Mouse (Mus musculus): Measurements from ENCODE around the gene Snai3. TPM values are rescaled to one million over a fixed set of nuclear protein-coding genes. Genes with fewer than 3 reads are reported as not detected.

Gene Snai3
- 0.25 TPM in 1 of 2 replicates, not detected in the other for polyA plus RNA-seq (2012; rRNA removed)

DNA sequence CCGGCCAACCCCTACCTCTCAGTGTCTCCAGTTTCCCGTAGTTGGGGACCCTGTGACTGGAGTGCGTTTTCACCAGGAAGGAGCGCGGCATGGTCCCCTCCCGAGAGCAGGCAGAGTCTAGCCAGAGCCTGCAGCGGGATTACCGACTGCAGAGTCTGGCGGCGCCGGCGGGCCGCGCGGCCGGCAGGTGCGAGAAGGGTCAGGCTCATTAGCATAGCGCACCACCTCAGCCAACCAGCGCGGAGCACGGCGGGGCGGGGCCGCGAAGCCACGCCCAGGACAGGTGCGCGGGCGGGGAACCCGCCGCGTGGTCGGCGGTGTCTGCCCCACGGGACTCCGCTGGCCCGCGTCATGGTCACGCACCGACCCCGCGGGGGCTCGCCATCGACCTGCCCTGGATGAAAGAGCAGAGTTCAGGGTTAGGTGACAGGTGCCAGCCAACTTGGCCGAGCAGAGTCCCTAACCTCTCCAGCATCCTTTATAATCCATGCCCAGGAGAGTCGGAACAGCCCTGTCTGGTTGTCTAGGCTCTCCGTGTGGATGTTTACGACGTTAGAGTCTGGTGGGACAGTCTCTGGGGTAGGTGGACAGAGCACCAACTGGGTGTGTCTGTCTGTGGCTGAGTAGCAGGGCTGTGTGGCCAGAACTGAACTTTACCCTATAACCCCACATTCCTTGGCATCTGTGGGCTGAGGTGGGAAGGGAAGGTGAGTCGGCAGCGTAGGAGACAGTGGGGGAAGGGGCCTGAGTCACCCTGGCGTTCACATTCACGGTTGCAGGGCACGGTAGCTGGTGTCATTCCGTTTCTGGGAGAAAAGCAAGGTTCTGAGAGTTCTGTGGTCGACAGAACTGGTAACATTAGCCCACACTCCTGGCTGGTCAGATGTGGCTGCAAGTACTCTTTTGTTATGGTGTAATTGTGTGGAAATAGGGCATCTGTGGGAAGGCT is at the start of gene Snai3:
TSS of gene Snai3 (minus strand) at position 210 of the 949 bp plus-strand sequence.

DNA sequence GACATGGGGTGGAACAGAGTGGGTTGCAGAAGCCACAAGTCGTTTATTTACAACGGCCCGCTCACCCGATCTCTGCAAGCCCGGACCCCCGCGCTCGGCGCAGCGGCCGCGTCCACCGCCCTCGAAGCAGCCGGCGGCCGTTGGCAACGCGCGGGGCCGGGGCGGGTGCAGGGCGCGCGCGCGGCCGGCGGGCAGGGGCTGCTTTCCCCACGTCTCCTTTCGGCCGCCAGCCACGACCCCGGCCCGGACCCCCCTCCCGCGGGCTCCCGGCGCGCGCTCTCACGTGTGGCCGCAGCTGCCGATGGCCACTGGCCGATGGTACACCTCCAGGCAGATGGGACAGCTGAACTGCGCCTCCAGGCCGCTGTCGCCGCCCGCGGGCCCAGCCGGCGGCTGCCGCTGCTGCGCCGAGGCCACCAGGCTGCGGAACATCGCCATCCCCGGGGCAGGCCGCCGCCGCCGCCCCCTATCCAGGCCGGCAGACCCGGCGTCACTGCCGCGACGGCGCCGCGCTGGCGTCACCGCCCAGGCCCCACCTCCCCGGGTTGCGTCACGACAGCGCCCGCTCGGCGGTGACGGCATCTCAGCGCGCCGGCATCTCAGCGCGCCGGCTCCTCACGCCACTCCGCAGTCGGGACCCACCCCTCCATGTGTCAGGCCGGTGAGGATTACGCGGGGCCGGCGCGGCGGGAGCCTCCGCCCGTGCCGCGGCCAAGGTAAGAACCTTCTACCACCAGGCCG is 15.2 kb upstream of the Snai3 start, which contains the start of the genes Rnf166 and Ctu2:
TSS of gene Rnf166 (minus strand) at position 485 of the 741 bp plus-strand sequence.
TSS of gene Ctu2 (plus strand) at position 564 of the 741 bp plus-strand sequence.

DNA sequence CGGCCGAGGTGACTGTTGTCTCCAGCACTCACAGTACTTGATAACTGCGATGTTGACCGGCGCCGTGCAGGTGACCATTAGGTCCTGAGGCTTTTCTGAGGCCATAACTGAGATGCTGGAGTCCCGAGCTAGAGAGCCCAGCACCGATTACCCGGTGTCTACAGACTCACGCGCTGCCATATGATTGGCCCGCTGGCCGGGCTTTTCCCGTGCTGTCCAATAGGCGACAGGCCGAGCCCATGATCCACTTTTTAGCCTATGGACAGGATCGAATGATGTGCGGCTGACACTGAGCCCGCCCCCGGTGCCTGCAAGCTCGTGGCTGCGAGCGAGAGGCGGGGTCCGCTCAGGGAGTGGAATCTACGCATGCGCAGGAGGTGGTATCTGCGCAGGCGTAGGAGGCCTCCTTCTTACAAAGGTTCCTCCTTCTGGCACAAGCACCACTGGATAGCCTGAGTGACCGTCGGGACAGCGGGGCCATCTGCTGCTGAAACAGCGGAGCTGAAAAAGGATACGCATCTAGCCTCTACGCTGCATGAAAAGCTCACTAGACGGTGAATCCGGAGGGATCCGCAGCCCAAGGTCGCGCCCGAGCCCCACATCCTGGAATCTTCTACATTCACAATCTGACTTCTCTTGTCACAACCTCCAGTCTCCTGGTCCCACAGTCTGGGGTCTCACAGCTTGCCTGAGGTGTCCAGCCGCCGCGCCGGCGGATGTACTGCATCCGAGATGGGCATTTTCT is 17.1 kb downstream of the Snai3 start, which contains the start of gene Mvd:
TSS of gene Mvd (minus strand) at position 161 of the 745 bp plus-strand sequence.

DNA sequence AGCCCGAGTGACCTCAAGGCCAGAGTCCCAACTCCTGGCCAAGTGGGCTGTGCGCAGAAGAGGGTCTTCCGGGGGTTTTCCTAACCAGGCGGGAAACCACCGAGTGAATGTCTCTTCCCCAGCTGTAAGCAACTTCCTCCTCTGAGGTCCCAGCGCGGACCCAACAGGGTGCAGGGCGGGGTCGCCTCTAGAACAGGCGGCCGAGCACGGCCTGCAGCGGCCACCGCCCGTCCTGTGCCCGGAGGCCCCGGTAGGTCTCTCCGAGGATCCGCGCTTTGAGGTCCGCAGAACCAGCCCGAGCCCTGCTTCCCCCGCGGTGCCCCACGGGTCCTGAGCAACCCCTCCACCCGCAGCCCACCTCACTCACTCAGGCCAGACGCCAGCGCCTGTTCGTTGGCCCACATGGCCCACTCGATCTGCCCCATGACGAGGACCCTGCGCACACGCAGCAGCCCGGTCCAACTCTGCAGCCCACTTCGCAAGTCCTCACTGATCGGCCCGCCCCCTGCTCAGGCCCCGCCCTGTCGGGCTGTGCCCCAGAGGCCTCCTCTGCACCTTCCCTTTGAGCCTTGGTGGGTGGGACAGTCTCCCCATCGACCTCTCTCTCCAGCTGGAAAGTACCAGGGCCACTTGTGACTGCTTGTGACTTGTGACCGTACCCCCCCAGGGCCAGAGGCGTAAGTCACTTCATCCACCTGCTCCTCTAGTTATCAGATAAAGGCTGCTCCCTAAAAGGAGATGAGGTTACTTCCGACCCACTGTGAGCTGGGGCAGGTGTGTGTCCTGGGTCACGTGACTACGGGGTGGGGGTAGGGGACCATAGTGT is 27.9 kb downstream of the Snai3 start, which contains the start of gene Cyba:
TSS of gene Cyba (minus strand) at position 488 of the 826 bp plus-strand sequence.

GRCm38 (mm10) chr8:122421376-122422070 is 39.0 kb downstream of the Snai3 start, which contains the start of gene Il17c:
Gene Il17c (plus strand): TSS chr8:122422020.

Other genes with a start within 250 kb of the Snai3 start
- 6.6 and 6.8 TPM in 2 replicates for gene Zfpm1, start 178.6 kb downstream of the Snai3 start, polyA plus RNA-seq (2012; rRNA removed)
- gene Trhr2, start 100.0 kb downstream of the Snai3 start, polyA plus RNA-seq (2012; rRNA removed), result 0.66 and 0.67 TPM in 2 replicates
- 34.3 and 36.5 TPM in 2 replicates for gene Zc3h18, start 84.1 kb downstream of the Snai3 start, polyA plus RNA-seq (2012; rRNA removed)
- 0.44 and 0.49 TPM in 2 replicates for gene Il17c, start 38.7 kb downstream of the Snai3 start, polyA plus RNA-seq (2012; rRNA removed)
- 16.3 and 19.0 TPM in 2 replicates for gene Cyba, start 27.8 kb downstream of the Snai3 start, polyA plus RNA-seq (2012; rRNA removed)
- 94.1 and 97.0 TPM in 2 replicates for gene Mvd, start 17.3 kb downstream of the Snai3 start, polyA plus RNA-seq (2012; rRNA removed)
- gene Rnf166, start 15.3 kb upstream of the Snai3 start, polyA plus RNA-seq (2012; rRNA removed), result 48.6 TPM in 2 replicates
- gene Ctu2, start 15.4 kb upstream of the Snai3 start, polyA plus RNA-seq (2012; rRNA removed), result 94.0 and 94.5 TPM in 2 replicates
- gene Piezo1, start 90.6 kb upstream of the Snai3 start, polyA plus RNA-seq (2012; rRNA removed), result 16.1 and 19.0 TPM in 2 replicates
- gene Cdt1, start 107.3 kb upstream of the Snai3 start, polyA plus RNA-seq (2012; rRNA removed), result 10.5 and 11.4 TPM in 2 replicates
- gene Aprt, start 116.2 kb upstream of the Snai3 start, polyA plus RNA-seq (2012; rRNA removed), result 117 and 121 TPM in 2 replicates
- gene Galns, start 150.7 kb upstream of the Snai3 start, polyA plus RNA-seq (2012; rRNA removed), result 8.0 and 8.2 TPM in 2 replicates
- gene Trappc2l, start 150.9 kb upstream of the Snai3 start, polyA plus RNA-seq (2012; rRNA removed), result 161 and 186 TPM in 2 replicates
- gene Pabpn1l, start 162.0 kb upstream of the Snai3 start, polyA plus RNA-seq (2012; rRNA removed), result not detected in 2 replicates
- 6.3 and 8.0 TPM in 2 replicates for gene Cbfa2t3, start 238.4 kb upstream of the Snai3 start, polyA plus RNA-seq (2012; rRNA removed)

All from central nervous system, embryonic 18 days (tissue).